Mouse (Mus musculus) c-Kit-positive CD71-positive TER-119-negative erythroid progenitor cells, embryonic 14.5 days (primary cell): ENCODE results near the gene Rab43.

Experiments
- DNase-seq: peaks from one replicate; pipeline ENCODE4 v3.0.0-alpha.2; 2013; ENCODE audit warnings: low read depth

Rab43 gene

GRCm38 (mm10) chr6:87750184-87750910 lies 61.6 kb downstream of the Rab43 start:
- DNase-seq = no peak

GRCm38 (mm10) chr6:87748531-87748930 lies 63.4 kb downstream of the Rab43 start:
- no peak for DNase-seq

GRCm38 (mm10) chr6:87748078-87748477 lies 63.9 kb downstream of the Rab43 start:
- no peak for DNase-seq

GRCm38 (mm10) chr6:87746849-87747248 lies 65.1 kb downstream of the Rab43 start:
- DNase-seq = no peak

GRCm38 (mm10) chr6:87746059-87746458 lies 65.9 kb downstream of the Rab43 start:
- DNase-seq = no peak

GRCm38 (mm10) chr6:87745301-87745700 lies 66.7 kb downstream of the Rab43 start:
- DNase-seq = no peak

GRCm38 (mm10) chr6:87744632-87745031 lies 67.3 kb downstream of the Rab43 start:
- DNase-seq = no peak

GRCm38 (mm10) chr6:87743281-87743680 lies 68.7 kb downstream of the Rab43 start:
- no peak for DNase-seq

- no peak for DNase-seq
Observed at GRCm38 (mm10) chr6:87742804-87743203, 69.2 kb downstream of the Rab43 start.

- no peak for DNase-seq
Observed at GRCm38 (mm10) chr6:87741978-87742377, 70.0 kb downstream of the Rab43 start.

GRCm38 (mm10) chr6:87740496-87740895 lies 71.5 kb downstream of the Rab43 start:
- peak; percentile 73 for DNase-seq

- no peak for DNase-seq
Observed at GRCm38 (mm10) chr6:87739898-87740297, 72.1 kb downstream of the Rab43 start.
